Mouse (Mus musculus) gastrocnemius, postnatal 25 days (tissue): ENCODE measurements around the gene Gins2. TPM values are rescaled to one million over a fixed set of nuclear protein-coding genes. Genes with fewer than 3 reads are reported as not detected.
A peak's percentile ranks its signal among the peaks of the same experiment; 100 is the strongest.

Source experiments
- DNase-seq: peaks from one replicate; pipeline ENCODE4 v3.0.0; 2022
- total RNA-seq, 2 experiments: library from RNA; stranded (reverse); gene quantifications; 1 replicate in 1 of 2; 2 replicates in 1 of 2; pipeline ENCODE4 v1.2.3; 2021

The Gins2 gene
- total RNA-seq, 2 experiments from 2014 or later, result 1.0 to 1.3 TPM

GRCm38 (mm10) chr8:120565151-120565711, 23.9 kb downstream of the Gins2 start:
- no peak for DNase-seq

DNA sequence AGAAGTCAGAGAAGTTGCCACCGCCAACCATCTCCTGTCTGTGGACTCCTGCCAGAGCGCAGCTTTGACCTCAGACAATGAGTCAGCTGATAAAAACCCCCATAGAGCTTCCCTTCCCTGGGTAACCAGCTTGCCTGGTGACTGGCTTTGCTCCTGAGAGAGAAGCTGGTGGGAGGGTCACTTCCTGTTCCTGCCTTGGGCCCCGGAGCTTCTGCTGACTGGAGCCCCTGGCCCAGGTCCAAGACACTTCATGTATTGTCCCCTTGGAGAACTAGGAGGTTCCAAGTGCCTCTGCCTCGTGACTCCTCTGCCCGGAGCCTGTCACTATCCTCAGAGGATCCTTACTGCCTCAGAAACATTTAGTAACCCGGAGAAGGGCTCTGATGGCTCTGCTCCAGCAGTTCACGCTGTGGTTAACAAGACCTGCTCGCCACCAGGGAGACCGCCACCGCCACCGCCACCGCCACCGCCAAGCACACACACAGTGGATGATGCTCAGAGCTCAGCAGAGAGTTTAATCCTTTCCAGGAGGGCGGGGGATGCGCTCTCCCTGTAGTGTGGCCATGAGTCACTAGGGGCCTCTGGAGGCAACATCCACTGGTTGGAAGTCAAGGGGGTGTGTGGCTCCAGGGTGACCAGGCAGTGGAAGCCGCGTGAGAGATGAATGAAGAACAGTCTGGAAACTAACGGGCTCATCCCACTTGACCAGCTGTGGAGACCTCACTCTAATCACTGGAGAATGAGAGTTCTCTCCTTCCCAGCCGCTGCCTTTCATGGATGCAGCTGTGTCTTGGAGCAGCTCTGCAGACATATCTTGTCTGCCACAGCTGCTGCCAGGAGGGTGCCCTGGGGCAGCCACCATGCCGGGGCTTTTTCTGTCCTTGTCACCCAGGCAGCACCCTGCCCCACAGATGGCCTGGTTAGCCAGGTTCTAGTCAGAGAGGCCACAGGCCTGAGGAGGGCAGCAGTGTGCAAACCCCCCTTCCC, 25.0 kb downstream of the Gins2 start:
- DNase-seq, result peak; percentile 83

- no peak for DNase-seq
These were observed 25.8 kb downstream of the Gins2 start for GRCm38 (mm10) chr8:120563348-120563724.

DNA sequence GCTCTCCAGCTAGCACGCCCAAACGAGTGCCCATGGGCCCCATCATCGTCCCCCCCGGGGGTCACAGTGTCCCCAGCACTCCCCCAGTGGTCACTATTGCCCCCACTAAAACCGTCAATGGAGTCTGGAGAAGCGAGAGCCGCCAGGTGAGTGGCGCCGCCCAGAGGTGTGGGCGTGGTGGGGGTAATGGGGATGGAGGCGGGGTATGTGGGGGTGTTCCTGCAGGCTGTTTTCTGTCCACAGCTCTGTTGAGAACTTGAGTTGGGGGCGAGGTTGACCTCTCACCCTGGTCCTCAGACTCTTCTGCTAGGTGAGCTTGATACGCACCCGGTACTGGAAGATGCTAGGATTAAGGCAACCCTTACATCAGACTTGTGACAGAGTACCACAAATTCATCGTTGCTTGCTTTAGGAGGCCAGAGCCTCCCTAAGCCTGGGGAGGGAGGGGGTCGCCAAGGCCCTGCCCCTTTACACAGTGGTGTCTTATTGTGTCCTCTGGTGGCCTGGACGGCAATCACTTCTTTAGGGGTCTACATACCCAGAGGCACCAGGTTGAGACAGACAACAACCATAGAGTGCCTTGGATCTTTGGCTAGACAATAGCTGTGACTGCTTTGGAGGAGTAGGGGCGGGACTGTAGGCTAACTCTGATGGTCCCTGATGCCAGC, 26.3 kb downstream of the Gins2 start:
- no peak for DNase-seq

GRCm38 (mm10) chr8:120561539-120562435, 27.3 kb downstream of the Gins2 start:
- DNase-seq, result no peak

GRCm38 (mm10) chr8:120560535-120560934, 28.6 kb downstream of the Gins2 start:
- no peak for DNase-seq

DNA sequence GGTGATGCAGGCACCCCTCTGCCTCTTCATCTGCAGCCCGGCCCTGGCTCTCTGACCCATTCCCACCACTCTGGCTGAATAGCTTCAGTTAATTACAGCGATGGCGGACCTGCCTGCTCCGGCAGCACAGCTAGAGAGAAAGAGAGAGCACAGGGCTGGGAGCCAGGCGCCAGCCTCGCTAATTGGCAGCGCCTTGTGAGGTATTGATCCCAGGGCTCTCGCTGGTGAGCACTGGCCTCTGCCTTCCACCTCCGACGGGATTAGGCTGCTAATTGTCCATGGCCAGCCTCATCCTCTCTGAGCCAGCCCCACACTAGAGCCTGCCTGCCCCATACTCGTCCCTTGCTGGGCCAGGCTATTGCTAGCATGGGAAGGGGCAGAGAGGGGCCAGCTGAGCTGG, 29.4 kb downstream of the Gins2 start:
- DNase-seq, result no peak

GRCm38 (mm10) chr8:120558162-120558561, 30.9 kb downstream of the Gins2 start:
- DNase-seq, result no peak

DNA sequence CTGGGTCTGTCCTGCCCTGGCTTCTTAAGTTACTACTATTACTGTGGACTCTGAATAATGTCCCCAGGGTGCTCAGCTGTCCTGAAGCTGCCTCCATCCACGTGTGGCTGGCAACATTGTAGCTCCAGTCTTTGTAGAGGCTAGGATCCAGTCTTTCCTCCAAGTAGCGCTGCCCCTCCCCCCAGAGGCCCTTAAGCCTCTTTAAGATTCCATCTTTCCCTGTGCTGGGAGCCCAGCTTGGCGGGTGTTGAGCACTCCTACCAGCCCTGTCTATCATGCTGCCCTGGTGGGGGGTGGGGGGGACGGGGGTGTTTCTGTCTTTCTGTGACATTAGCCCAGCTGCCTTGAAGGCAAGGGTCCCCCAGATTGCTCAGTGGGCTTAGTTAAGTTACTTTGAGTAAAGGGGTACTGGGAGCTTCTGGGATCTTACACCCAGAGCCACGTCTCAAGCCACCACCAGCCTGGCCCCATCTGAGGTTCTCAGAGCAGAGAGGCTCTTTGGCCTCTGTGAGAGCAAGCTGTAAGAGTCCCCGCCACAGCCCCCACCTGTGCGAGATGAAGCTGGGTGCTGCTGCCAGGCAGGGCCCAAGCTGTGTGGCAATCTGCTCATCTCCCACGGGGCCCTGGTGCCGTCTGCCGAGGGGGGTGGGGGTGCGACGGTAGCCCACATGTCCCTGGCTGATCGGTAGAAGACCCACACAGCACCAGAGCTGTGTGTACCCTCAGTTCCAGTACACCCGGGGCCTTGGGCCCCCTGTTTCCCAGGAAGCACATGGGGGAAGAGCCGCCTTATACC, 31.7 kb downstream of the Gins2 start:
- no peak for DNase-seq

- no peak for DNase-seq
These were observed 32.8 kb downstream of the Gins2 start for GRCm38 (mm10) chr8:120556198-120556892.

- DNase-seq, result peak; percentile 56
These were observed 34.6 kb downstream of the Gins2 start for GRCm38 (mm10) chr8:120554466-120555039.

GRCm38 (mm10) chr8:120553441-120554123, 35.5 kb downstream of the Gins2 start:
- DNase-seq, result no peak

DNA sequence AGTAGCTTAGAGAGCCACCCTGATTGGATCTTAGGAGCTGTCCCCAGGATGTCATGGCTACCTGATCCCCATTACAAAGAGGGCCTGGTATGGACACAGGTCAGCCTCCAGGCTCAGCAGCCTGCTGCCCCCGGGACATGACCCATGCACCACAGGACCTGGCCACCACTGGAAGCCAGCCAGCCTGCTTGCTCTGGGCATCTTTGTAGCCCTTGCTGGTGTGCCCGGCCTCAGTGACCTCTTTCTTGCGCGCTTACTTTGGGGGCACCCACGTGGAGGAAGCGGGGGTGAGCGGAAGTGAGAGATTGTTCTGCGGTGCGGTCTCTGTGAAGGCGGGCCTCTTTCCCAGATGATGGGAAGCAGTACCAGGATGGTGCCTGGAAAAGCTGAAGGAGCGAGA, 36.6 kb downstream of the Gins2 start:
- DNase-seq, result no peak

- no peak for DNase-seq
These were observed 37.5 kb downstream of the Gins2 start for GRCm38 (mm10) chr8:120551677-120551980.

- DNase-seq, result no peak
These were observed 38.0 kb downstream of the Gins2 start for GRCm38 (mm10) chr8:120550937-120551676.

- no peak for DNase-seq
These were observed 38.7 kb downstream of the Gins2 start for GRCm38 (mm10) chr8:120550430-120550829.

DNA sequence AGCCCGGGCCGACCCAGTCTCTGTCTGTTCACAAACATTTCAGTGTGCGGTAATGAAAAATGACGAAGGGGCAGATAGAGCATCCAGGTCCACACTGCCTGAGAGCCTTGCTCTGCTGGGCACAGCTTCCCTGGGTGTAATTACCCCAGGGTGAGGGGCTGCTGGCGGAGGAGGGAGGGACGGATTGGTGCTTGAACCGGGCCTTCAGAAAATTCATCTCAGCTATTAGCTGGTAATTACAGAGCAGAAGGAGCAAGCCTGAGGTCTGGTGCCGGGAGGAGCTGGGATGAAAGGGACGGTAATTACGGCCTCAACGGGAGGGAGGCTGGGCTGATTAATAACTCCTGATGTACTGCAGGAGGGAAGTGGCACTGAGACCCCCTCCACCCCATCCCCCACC, 39.2 kb downstream of the Gins2 start:
- DNase-seq, result no peak

DNA sequence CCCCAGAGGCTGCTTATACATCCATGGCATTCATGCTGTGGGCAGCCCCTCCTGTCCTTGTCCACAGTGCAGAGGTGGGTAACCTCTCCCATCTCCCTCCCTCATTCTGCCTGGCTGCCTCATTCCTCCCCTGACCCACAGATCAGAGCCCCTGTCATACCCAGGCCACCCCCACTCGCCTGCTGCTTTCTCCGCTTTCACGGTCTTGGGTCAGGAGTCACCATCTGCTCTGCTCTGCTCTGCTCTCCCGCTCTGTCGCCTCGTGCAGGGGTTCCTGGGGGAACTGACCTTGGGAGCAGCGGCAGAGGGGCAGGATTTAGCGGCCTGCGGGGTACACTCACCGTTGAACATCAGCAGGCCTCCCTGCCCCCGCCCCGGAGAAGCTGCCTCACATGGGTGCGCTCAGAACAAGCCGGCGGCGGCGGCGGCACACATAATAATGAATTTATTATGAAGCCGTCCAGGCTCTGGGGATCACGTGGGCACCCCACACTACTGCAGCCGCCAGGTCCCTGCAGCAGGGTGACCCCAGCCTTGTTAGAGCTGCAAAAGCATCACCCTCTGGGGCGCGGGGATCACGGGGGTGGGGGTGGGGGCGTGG, 39.7 kb downstream of the Gins2 start:
- DNase-seq, result no peak
